Mouse (Mus musculus) liver, postnatal 0 days (tissue): ENCODE results near the gene Nup98.

ENCODE experiments used
- CTCF ChIP-seq: sonication (generic); IDR thresholded peaks from 2 replicates; pipeline ENCODE4 v1.5.1; 2016; ENCODE audit warnings: antibody characterized with exemption, low read depth
- EP300 ChIP-seq: IDR thresholded peaks from 2 replicates; pipeline ENCODE4 v1.6.1; 2016; ENCODE audit warnings: antibody characterized with exemption, low read depth, mild to moderate bottlenecking

DNA sequence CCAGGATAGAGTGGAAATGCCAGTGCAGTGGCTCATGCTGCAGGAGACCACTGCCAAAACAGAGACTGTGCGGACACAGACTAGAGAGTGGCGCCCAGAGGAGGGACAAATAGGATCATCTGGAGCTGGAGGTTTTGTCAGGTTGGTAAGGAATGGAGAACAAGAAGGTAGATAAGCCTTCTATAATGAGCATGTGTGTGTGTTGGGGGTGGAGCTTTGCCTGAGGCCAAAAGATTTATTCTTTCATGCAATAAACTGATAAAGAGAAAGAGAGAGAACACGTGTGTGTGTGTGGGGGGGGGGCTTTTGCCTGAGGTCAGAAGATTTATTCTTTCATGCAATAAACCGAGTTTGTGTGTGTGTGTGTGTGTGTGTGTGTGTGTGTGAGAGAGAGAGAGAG lies 23.1 kb upstream of the Nup98 start:
- TF ChIP-seq CTCF, result no peak
- no peak for TF ChIP-seq EP300
